Mouse (Mus musculus) heart, adult 2 months (tissue): ENCODE measurements at regions not wholly inside any gene's neighbourhood (a gene's known extent, or its start where the extent isn't known, plus 50 kb on each side); places are given as distances from the start of the nearest gene placed in this dataset.

Experiments
- CTCF ChIP-seq: fragments of 200-600 bp; IDR thresholded peaks from 2 replicates; pipeline ENCODE4 v1.8.1; 2022; ENCODE audit warnings: antibody characterized with exemption, mild to moderate bottlenecking, moderate library complexity
- POLR2A ChIP-seq: fragments of 200-500 bp; IDR thresholded peaks from 2 replicates; pipeline ENCODE4 v1.6.1; 2011; ENCODE audit warnings: mild to moderate bottlenecking, low read depth, low read length, control low read depth; ENCODE audit not compliant: insufficient read depth

- no peak for TF ChIP-seq POLR2A
- TF ChIP-seq CTCF, result no peak
Measured at GRCm38 (mm10) chr8:87112355-87112754, 227.3 kb upstream of the N4bp1 start.
